Mouse (Mus musculus) liver, embryonic 14.5 days (tissue): Measurements from ENCODE around the gene Nes.

ENCODE experiments used
- CTCF ChIP-seq: IDR thresholded peaks from 2 replicates; pipeline ENCODE4 v1.5.1; 2016; ENCODE audit warnings: antibody characterized with exemption, low read depth, control low read depth
- EP300 ChIP-seq: IDR thresholded peaks from 2 replicates; pipeline ENCODE4 v1.6.1; 2016; ENCODE audit warnings: antibody characterized with exemption, low read depth

DNA sequence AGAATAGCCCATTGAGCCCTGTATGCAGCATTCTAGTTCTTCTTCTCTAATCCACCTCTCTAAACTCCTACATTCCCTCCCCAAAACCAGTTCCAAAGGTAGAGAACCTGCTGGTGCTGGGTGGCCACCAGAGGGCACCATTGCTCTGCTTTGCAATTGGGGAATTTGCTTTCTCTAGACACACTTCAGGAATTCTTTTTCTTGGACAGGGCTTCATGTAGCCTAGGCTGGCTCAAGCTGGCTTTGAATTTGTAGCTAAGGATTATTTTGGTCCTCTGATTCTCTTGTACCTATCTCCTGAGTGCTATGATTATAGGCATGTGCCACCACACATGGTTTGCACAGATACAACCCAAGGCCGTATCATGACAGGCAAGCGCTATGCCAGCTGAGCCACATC is 35.1 kb upstream of the Nes start:
- peak; percentile 94 for TF ChIP-seq CTCF
- no peak for TF ChIP-seq EP300
